Mouse (Mus musculus) CD4-positive, CD25-positive, alpha-beta regulatory T cell, adult 9 weeks (primary cell): ENCODE results near the gene Tcf7l2. TPM values are rescaled to one million over a fixed set of nuclear protein-coding genes. Genes with fewer than 3 reads are reported as not detected.

ENCODE experiments used
- polyA plus RNA-seq: library from polyadenylated mRNA; unstranded; fragments of 100-300 nt; shearing (Covaris generic); gene quantifications from one replicate; pipeline ENCODE4 v1.2.1, GENCODE M21; 2017

Gene Tcf7l2
- polyA plus RNA-seq, result 2.0 TPM

GRCm38 (mm10) chr19:55741439-55741928 lies at the start of gene Tcf7l2:
Gene Tcf7l2 (plus strand): TSS chr19:55741820.

